Mouse (Mus musculus) forebrain, embryonic 13.5 days (tissue): ENCODE data around the gene Alyref. TPM values are rescaled to one million over a fixed set of nuclear protein-coding genes. Genes with fewer than 3 reads are reported as not detected.
"Not testable (repeated sequence)": the region's sequence is repeated elsewhere in the genome, so short reads cannot be mapped to it uniquely, and the experiment has no call there.

Source experiments
- ATAC-seq: fragments of 200-750 bp; cut with Nextera tagmentation; 2 replicates; pipeline ENCODE4 v1.8.0; 2017
- H3K27ac ChIP-seq: fragments of 300-500 bp; sonication (generic); 2 replicates; pipeline ENCODE4 v1.5.1; 2015; ENCODE audit warnings: inconsistent platforms, mild to moderate bottlenecking, moderate library complexity
- H3K27me3 ChIP-seq: fragments of 300-500 bp; sonication (generic); 2 replicates; pipeline ENCODE4 v1.6.1; 2015; ENCODE audit warnings: mild to moderate bottlenecking, inconsistent platforms
- H3K36me3 ChIP-seq: fragments of 300-500 bp; sonication (generic); 2 replicates; pipeline ENCODE4 v1.6.1; 2015; ENCODE audit warnings: mild to moderate bottlenecking, inconsistent platforms; ENCODE audit not compliant: poor library complexity, severe bottlenecking
- H3K4me1 ChIP-seq: fragments of 300-500 bp; sonication (generic); 2 replicates; pipeline ENCODE4 v1.6.1; 2015; ENCODE audit warnings: inconsistent platforms
- H3K4me2 ChIP-seq: fragments of 300-500 bp; sonication (generic); 2 replicates; pipeline ENCODE4 v1.6.1; 2015; ENCODE audit warnings: inconsistent platforms, mild to moderate bottlenecking, moderate library complexity
- H3K4me3 ChIP-seq: fragments of 300-500 bp; sonication (generic); 2 replicates; pipeline ENCODE4 v1.5.1; 2015; ENCODE audit warnings: mild to moderate bottlenecking, inconsistent platforms
- H3K9ac ChIP-seq: fragments of 300-500 bp; sonication (generic); 2 replicates; pipeline ENCODE4 v1.6.1; 2015; ENCODE audit warnings: mild to moderate bottlenecking, inconsistent platforms
- H3K9me3 ChIP-seq: fragments of 300-500 bp; sonication (generic); replicated peaks from 2 replicates; pipeline ENCODE4 v1.6.1; 2016; ENCODE audit warnings: inconsistent platforms
- WGBS: fragments of 180-500 bp; shearing (Covaris S2); methylation state at CpG from one replicate; pipeline ENCODE4 v1.1.7; 2015; 5-methylcytosine and 5-hydroxymethylcytosine counted together
- polyA plus RNA-seq: library from polyadenylated mRNA; unstranded; fragments of >200 nt; fragmentation: Nextera tagmentation; extraction: Ambion mirVana; gene quantifications from 2 replicates; pipeline ENCODE4 v1.2.1, GENCODE M21; 2015

Gene Alyref
- polyA plus RNA-seq, 1 experiment from 2014 or later: 488 TPM

GRCm38 (mm10) chr11:120558843-120559242 lies 39.3 kb downstream of the Alyref start:
- not testable (repeated sequence) for H3K9ac ChIP-seq, ATAC-seq, H3K4me1 ChIP-seq, H3K4me2 ChIP-seq, H3K27ac ChIP-seq, H3K4me3 ChIP-seq, H3K27me3 ChIP-seq
- WGBS: 87% methylated on average over 6 of the region's 6 CpGs
- Histone ChIP-seq H3K36me3 (peaks cover 53% of the 10 kb centered on the region), H3K9me3 (peaks cover 11% of the 10 kb centered on the region)

DNA sequence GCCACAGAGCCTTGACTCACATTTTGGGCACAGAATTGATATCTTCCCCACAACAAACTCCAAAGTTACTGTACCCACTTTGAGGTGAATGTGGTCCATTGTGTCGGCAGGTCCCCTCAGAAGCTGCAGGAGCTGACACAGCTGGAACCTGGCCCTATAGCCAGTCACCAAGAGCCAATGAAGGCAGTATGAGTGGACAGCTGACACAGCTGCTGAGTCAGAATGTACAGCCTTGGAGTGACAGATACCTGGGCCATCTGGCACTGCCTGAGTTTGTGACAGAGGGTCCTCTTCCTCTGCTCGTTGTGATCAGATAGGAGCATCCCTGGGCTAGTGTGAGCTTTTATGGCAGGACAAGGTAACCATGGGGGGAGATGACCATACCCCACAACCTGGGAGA lies 42.9 kb downstream of the Alyref start:
- Histone ChIP-seq H3K4me2 (no peak overlapping the region), H3K27ac (no peak overlapping the region), H3K36me3 (peaks cover 17% of the 10 kb centered on the region), H3K9me3 (peaks cover 11% of the 10 kb centered on the region), H3K9ac (no peak overlapping the region), H3K4me1 (peaks cover 5% of the 10 kb centered on the region), H3K27me3 (no peaks in the 10 kb centered on the region), H3K4me3 (no peak overlapping the region)
- ATAC-seq: no peak
- 79% methylated on average over 2 of the region's 2 CpGs for WGBS

DNA sequence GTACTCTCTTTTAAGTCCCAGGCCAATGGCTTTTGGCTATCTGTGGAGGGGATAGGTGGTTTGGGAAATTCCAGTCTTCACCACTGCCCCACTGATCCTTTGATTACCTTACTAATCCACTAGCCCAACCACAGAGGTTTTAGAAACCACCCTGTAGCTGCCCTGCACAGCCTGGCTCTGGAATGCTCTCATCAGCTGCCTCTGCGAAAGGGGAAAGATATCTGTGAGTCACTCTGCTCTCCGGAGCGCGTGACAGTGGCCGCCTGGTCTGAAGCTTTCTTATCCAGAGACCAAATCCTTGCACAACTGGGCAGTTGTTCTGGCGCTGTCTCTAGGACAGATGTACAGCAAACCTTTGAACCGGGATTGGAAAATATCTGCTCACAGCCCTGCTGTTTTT lies 43.3 kb downstream of the Alyref start:
- no peak for ATAC-seq

GRCm38 (mm10) chr11:120552736-120553135 lies 45.4 kb downstream of the Alyref start:
- Histone ChIP-seq H3K36me3 (no peaks in the 10 kb centered on the region), H3K9me3 (peaks cover 8% of the 10 kb centered on the region), H3K27me3 (no peaks in the 10 kb centered on the region), H3K9ac (peak overlapping the region; percentile 34; the same call in 1 of the 2 replicates), H3K27ac (no peak overlapping the region), H3K4me1 (peaks cover 22% of the 10 kb centered on the region), H3K4me2 (no peak overlapping the region), H3K4me3 (no peak overlapping the region)
- ATAC-seq: no peak
- 66% methylated on average over 5 of the region's 5 CpGs for WGBS

More for the DNA sequence above, 43.3 kb downstream of the Alyref start:
- H3K27ac ChIP-seq: no peak overlapping the region
- H3K4me2 ChIP-seq: no peak overlapping the region
- peaks cover 9% of the 10 kb centered on the region for H3K4me1 ChIP-seq
- 79% methylated on average over 7 of the region's 7 CpGs for WGBS
- no peak overlapping the region for H3K9ac ChIP-seq
- H3K27me3 ChIP-seq: no peaks in the 10 kb centered on the region
- H3K36me3 ChIP-seq: peaks cover 13% of the 10 kb centered on the region
- peaks cover 11% of the 10 kb centered on the region for H3K9me3 ChIP-seq
- no peak overlapping the region for H3K4me3 ChIP-seq

GRCm38 (mm10) chr11:120550810-120551440 lies 47.2 kb downstream of the Alyref start, which contains the start of gene Ppp1r27:
Ppp1r27 (minus strand) TSS chr11:120551132.
- Histone ChIP-seq H3K9me3 (no peaks in the 10 kb centered on the region), H3K36me3 (peaks cover 6% of the 10 kb centered on the region; the same call in 1 of the 2 replicates), H3K4me3 (peak within 1 kb of the TSS; percentile 99), H3K4me2 (peak within 1 kb of the TSS; percentile 94), H3K9ac (peak within 1 kb of the TSS; percentile 98), H3K27ac (peak within 1 kb of the TSS; percentile 63), H3K27me3 (no peaks in the 10 kb centered on the region), H3K4me1 (peaks cover 28% of the 10 kb centered on the region)
- WGBS: 95% methylated on average over 28 of the region's 28 CpGs
- ATAC-seq: no peak

- Histone ChIP-seq H3K27ac (peak overlapping the region; percentile 63), H3K4me1 (peaks cover 28% of the 10 kb centered on the region), H3K36me3 (peaks cover 11% of the 10 kb centered on the region; the same call in 1 of the 2 replicates), H3K9ac (peak overlapping the region; percentile 98), H3K9me3 (no peaks in the 10 kb centered on the region), H3K4me2 (peak overlapping the region; percentile 94), H3K27me3 (no peaks in the 10 kb centered on the region), H3K4me3 (peak overlapping the region; percentile 99)
- ATAC-seq: peak; percentile 48; the same call in 1 of the 2 replicates
- 72% methylated on average over 11 of the region's 11 CpGs for WGBS
Observed at GRCm38 (mm10) chr11:120549986-120550809, 48.0 kb downstream of the Alyref start.

- Histone ChIP-seq H3K4me3 (peak within 1 kb of the TSS; percentile 99), H3K27ac (peak within 1 kb of the TSS; percentile 81), H3K4me1 (peaks cover 28% of the 10 kb centered on the region), H3K9ac (peak within 1 kb of the TSS; percentile 98), H3K9me3 (no peaks in the 10 kb centered on the region), H3K27me3 (no peaks in the 10 kb centered on the region), H3K4me2 (peak within 1 kb of the TSS; percentile 94), H3K36me3 (peaks cover 19% of the 10 kb centered on the region)
- ATAC-seq: peak; percentile 94
- 1% methylated on average over 52 of the region's 87 CpGs for WGBS
Observed at GRCm38 (mm10) chr11:120549168-120549945, 48.8 kb downstream of the Alyref start, which contains the start of gene Mcrip1. Mcrip1 (minus strand) TSS chr11:120549727.

DNA sequence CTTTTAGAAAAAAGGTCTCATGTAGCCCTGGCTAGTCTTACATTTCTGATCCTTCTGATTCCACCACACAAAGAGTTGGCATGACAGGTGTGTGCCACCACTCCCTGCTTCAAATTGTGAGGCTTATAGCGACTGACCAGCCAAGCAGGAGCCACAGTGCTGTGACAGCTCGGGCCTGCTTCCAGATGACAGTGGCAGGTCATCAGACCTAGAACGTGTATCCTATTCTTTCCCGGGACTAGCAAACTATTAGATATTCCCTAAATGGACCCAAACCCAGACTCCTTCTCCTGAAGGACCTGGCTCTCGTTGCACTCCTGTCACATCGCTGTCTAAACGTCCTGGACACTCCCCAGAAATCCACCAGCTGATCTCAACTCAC lies 49.4 kb downstream of the Alyref start:
- Histone ChIP-seq H3K9ac (peak overlapping the region; percentile 98), H3K4me3 (peak overlapping the region; percentile 99), H3K4me2 (peak overlapping the region; percentile 94), H3K27me3 (no peaks in the 10 kb centered on the region), H3K27ac (peak overlapping the region; percentile 81; the same call in 1 of the 2 replicates), H3K9me3 (no peaks in the 10 kb centered on the region), H3K36me3 (peaks cover 25% of the 10 kb centered on the region), H3K4me1 (peaks cover 28% of the 10 kb centered on the region)
- ATAC-seq: no peak
- 24% methylated on average over 7 of the region's 7 CpGs for WGBS

GRCm38 (mm10) chr11:120548214-120548613 lies 50.0 kb downstream of the Alyref start:
- H3K27me3 ChIP-seq: no peaks in the 10 kb centered on the region
- WGBS: 85% methylated on average over 3 of the region's 3 CpGs
- ATAC-seq: no peak
- H3K9ac ChIP-seq: peak overlapping the region; percentile 98
- peaks cover 31% of the 10 kb centered on the region for H3K36me3 ChIP-seq
- no peaks in the 10 kb centered on the region for H3K9me3 ChIP-seq
- H3K4me1 ChIP-seq: peaks cover 28% of the 10 kb centered on the region
- no peak overlapping the region for H3K27ac ChIP-seq
- H3K4me3 ChIP-seq: peak overlapping the region; percentile 99
- H3K4me2 ChIP-seq: peak overlapping the region; percentile 94

GRCm38 (mm10) chr11:120547469-120547868 lies 50.7 kb downstream of the Alyref start:
- H3K9ac ChIP-seq: no peak overlapping the region
- H3K4me2 ChIP-seq: peak overlapping the region; percentile 10; the same call in 1 of the 2 replicates
- H3K27ac ChIP-seq: no peak overlapping the region
- 65% methylated on average over 2 of the region's 2 CpGs for WGBS
- H3K27me3 ChIP-seq: no peaks in the 10 kb centered on the region
- H3K4me1 ChIP-seq: peaks cover 28% of the 10 kb centered on the region
- no peak for ATAC-seq
- H3K36me3 ChIP-seq: peaks cover 38% of the 10 kb centered on the region
- H3K4me3 ChIP-seq: no peak overlapping the region
- H3K9me3 ChIP-seq: no peaks in the 10 kb centered on the region

DNA sequence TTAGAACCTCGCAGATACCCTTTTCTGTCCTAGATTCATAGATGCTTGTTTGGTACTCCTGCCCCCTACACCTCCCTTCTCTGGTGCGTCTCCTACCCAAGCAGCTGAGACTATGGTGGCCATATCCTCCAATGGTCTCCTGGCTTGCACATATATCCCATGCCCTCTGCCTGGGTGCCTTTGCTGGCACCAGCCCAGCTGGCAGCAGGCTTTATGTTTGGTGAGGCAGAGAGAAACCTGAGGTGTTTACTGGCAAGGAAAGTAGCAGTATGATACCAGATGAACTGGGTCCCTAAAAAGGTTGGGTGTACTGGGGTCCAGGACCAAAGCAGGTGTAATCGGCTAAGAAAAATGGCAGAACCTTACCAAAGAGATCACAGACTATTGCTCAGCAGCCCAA lies 52.2 kb downstream of the Alyref start:
- Histone ChIP-seq H3K4me1 (peaks cover 28% of the 10 kb centered on the region), H3K27me3 (no peaks in the 10 kb centered on the region), H3K36me3 (peaks cover 50% of the 10 kb centered on the region), H3K4me2 (no peak overlapping the region), H3K9me3 (no peaks in the 10 kb centered on the region), H3K9ac (no peak overlapping the region), H3K27ac (no peak overlapping the region), H3K4me3 (no peak overlapping the region)
- WGBS: 95% methylated on average over 3 of the region's 3 CpGs
- ATAC-seq: no peak
